In the genomic region with DNA sequence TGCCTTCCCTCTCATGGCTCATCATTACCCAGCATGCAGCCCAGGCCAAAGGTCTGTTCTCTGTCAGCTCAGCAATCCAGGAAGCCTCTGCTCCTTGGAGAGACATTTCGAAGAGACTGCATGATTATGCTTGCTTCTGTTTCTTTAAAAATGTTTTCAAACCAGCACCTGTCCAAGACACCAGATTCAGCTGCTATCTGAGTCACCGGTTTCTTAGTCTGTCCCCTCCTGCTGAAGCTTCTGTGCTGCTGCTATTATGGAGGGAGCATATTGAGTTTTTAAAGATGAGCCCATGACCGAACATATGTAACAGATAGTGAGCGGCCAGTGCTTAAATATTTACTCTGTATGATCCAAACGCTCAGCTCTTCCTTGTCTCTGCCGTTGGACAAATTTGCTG, we compare ENCODE assay signal across 32 mouse cellular contexts.
DNase-seq lines count a peak whose midpoint lies in the region; ATAC-seq and TF ChIP-seq lines count a peak whose summit lies in the region.
"Had no signal": no experiment of that assay in that cellular context is flagged by ENCODE, and none has a peak within 500 bp of the region (broad histone marks: within the 10 kb centered on the region; RNA-seq: fewer than 3 reads in every experiment).

No protein-coding gene starts in this region.

- no peaks in the 10 kb centered on the region for H3K36me3 ChIP-seq in forebrain, postnatal 0 days (ENCODE audit: insufficient read depth)
- H3K36me3 ChIP-seq in forebrain, embryonic 14.5 days (ENCODE audit: control insufficient read depth, insufficient read depth, low read length) = no peaks in the 10 kb centered on the region
- H3K36me3 ChIP-seq: embryonic facial prominence, embryonic 10.5 days; embryonic facial prominence, embryonic 15.5 days; heart, embryonic 13.5 days; limb, embryonic 10.5 days; limb, embryonic 15.5 days; liver, embryonic 13.5 days had no signal

- no peak for ATAC-seq in forebrain, postnatal 0 days
- no peak for ATAC-seq in forebrain, embryonic 14.5 days
- ATAC-seq in granulocyte monocyte progenitor cell, adult 5-6 weeks (replicated peaks; ENCODE audit: poor library complexity, severe bottlenecking) = no peak
- ATAC-seq: activated CD4-positive, CD25-positive, alpha-beta regulatory T cell, adult 4 months; forebrain, embryonic 13.5 days had no signal

- peak; percentile 17 for DNase-seq in forebrain, postnatal 0 days
- no peak for DNase-seq in forebrain, embryonic 14.5 days (ENCODE audit: low spot score)
- peak; percentile 31 for DNase-seq in layer of hippocampus, adult 9-11 months
- no peak for DNase-seq in layer of hippocampus, postnatal 10 days (ENCODE audit: low spot score in 2 of 2)
- DNase-seq in right cerebral cortex, postnatal 25 days = peak; percentile 40
- DNase-seq in right cerebral cortex, postnatal 4 days = no peak
- no peak for DNase-seq in cerebellum, adult 11 months
- DNase-seq: adrenal gland, adult 2 months; adrenal gland, postnatal 36 days; cerebellum, adult 8-10 months; cerebellum, postnatal 25 days; heart, postnatal 10 days; kidney, postnatal 25 days; liver, embryonic 13.5 days; lung, adult 2 months; lung, postnatal 10 days; midbrain, embryonic 14.5 days; thymus, adult 2 months; thymus, postnatal 36 days had no signal

- no peak overlapping the region for H3K9ac ChIP-seq in forebrain, postnatal 0 days
- no peak overlapping the region for H3K9ac ChIP-seq in forebrain, embryonic 14.5 days (ENCODE audit: low read length)
- H3K9ac ChIP-seq: embryonic facial prominence, embryonic 15.5 days; forebrain, embryonic 13.5 days; heart, embryonic 13.5 days; hindbrain, embryonic 14.5 days; limb, embryonic 15.5 days; liver, embryonic 13.5 days had no signal

- H3K4me1 ChIP-seq in forebrain, postnatal 0 days (ENCODE audit: insufficient read depth) = no peaks in the 10 kb centered on the region
- no peaks in the 10 kb centered on the region for H3K4me1 ChIP-seq in forebrain, embryonic 14.5 days (ENCODE audit: control insufficient read depth, insufficient read depth, low read length)
- H3K4me1 ChIP-seq: embryonic facial prominence, embryonic 15.5 days; forebrain, embryonic 13.5 days; heart, embryonic 13.5 days; limb, embryonic 15.5 days; liver, embryonic 13.5 days had no signal

- WGBS in forebrain, postnatal 0 days = 74% methylated on average over 6 of the region's 6 CpGs
- WGBS in forebrain, embryonic 14.5 days = 88% methylated on average over 6 of the region's 6 CpGs

- no peaks in the 10 kb centered on the region for H3K9me3 ChIP-seq in forebrain, postnatal 0 days (ENCODE audit: low read length)
- H3K9me3 ChIP-seq in forebrain, embryonic 14.5 days (replicated peaks; ENCODE audit: control insufficient read depth, low read length) = no peaks in the 10 kb centered on the region
- H3K9me3 ChIP-seq: embryonic facial prominence, embryonic 10.5 days; embryonic facial prominence, embryonic 15.5 days; forebrain, embryonic 13.5 days; heart, embryonic 13.5 days; limb, embryonic 10.5 days; limb, embryonic 15.5 days; liver, embryonic 13.5 days had no signal

- no peak overlapping the region for H3K4me2 ChIP-seq in forebrain, postnatal 0 days (ENCODE audit: low read depth)
- H3K4me2 ChIP-seq in forebrain, embryonic 14.5 days (ENCODE audit: low read length) = no peak overlapping the region
- H3K4me2 ChIP-seq: embryonic facial prominence, embryonic 15.5 days; forebrain, embryonic 13.5 days; heart, embryonic 13.5 days; hindbrain, embryonic 14.5 days; limb, embryonic 15.5 days; liver, embryonic 13.5 days had no signal

- no peak for TF ChIP-seq CTCF in forebrain, postnatal 0 days (IDR thresholded peaks at IDR 0.05; ENCODE audit: low read depth)

- H3K27me3 ChIP-seq in forebrain, postnatal 0 days (ENCODE audit: insufficient read depth, low read length) = no peaks in the 10 kb centered on the region
- H3K27me3 ChIP-seq in forebrain, embryonic 14.5 days (replicated peaks; ENCODE audit: control insufficient read depth, insufficient read depth, low read length) = no peaks in the 10 kb centered on the region
- H3K27me3 ChIP-seq: CH12.LX; embryonic facial prominence, embryonic 15.5 days; forebrain, embryonic 13.5 days; liver, embryonic 13.5 days had no signal

- no peak overlapping the region for H3K4me3 ChIP-seq in forebrain, postnatal 0 days (ENCODE audit: low read depth, low read length)
- H3K4me3 ChIP-seq in forebrain, embryonic 14.5 days (ENCODE audit: low read depth, low read length) = no peak overlapping the region
- H3K4me3 ChIP-seq: embryonic facial prominence, embryonic 10.5 days; embryonic facial prominence, embryonic 15.5 days; forebrain, embryonic 13.5 days; heart, embryonic 13.5 days; layer of hippocampus, adult 2 months; limb, embryonic 10.5 days; limb, embryonic 15.5 days; liver, embryonic 13.5 days had no signal

- no peak overlapping the region for H3K27ac ChIP-seq in forebrain, postnatal 0 days (ENCODE audit: low read depth, low read length)
- no peak overlapping the region for H3K27ac ChIP-seq in forebrain, embryonic 14.5 days (ENCODE audit: low read depth, low read length)
- H3K27ac ChIP-seq: embryonic facial prominence, embryonic 10.5 days; embryonic facial prominence, embryonic 15.5 days; forebrain, embryonic 13.5 days; heart, embryonic 13.5 days; hindbrain, embryonic 14.5 days; layer of hippocampus, adult 2 months; limb, embryonic 10.5 days; limb, embryonic 15.5 days; liver, embryonic 13.5 days; macrophage; stomach, postnatal 0 days had no signal

Comparison
In these comparisons a context has a peak if more than half of its experiments do, and no peak if none do; other contexts are left out.
1. DNase-seq: peak in forebrain, postnatal 0 days (single experiment), layer of hippocampus, adult 9-11 months (single experiment) and right cerebral cortex, postnatal 25 days (single experiment); none in forebrain, embryonic 14.5 days (single experiment), layer of hippocampus, postnatal 10 days (0 of 2), right cerebral cortex, postnatal 4 days (single experiment) and cerebellum, adult 11 months (single experiment).